Mouse (Mus musculus) embryo, embryonic 11.5 days (tissue): Measurements from ENCODE around the gene Utp18.
"Not testable (repeated sequence)": the region's sequence is repeated elsewhere in the genome, so short reads cannot be mapped to it uniquely, and the experiment has no call there.

Experiments
- DNase-seq: peaks from one replicate; pipeline ENCODE4 v3.0.0-alpha.2; 2012; ENCODE audit warnings: low read depth, low spot score

Utp18 gene

DNA sequence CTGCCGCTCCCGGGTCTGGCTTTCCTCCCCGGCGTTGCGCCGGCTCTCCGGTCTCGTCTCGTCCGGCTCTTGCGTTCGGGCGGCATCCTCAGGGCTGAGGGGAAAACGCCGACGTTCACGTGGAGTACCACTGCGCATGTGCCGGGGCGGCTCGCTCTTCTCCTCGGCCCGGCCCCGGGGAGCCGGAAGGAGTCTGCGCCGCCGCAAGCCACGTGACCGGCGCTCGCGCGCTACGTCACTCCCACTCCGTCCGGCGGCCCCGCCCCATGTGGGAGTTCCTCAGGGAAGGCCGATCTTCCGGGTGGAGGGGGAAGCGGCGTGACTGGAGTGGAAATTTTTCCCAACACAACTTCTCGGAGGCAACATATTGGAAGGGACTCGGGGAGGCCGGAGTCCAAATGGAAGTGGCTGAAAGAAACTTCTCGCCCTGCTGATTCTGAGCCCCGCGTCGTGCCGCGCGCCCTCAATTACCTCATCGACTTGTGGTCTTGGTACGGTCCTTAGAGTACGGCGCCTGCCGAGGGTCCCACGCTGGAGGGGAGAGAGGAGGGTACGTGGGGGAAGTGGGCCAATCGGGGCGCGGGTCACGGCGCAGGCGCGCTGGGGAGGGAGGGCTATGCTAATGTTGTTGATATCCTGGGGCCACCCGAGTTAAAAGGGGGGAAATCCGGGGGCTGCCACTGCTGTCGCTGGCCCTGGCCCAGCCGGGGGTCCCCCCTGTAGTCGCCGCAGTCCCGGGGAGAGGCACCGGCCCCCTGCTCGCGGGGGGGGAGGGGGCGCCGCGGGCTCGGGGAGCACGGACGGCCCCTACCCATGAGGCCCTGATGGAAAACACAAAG lies at the start of gene Utp18, which contains the start of gene Mbtd1:
Gene Utp18, minus strand, starts transcription at position 195 of the 839 bp plus-strand sequence.
Gene Mbtd1, plus strand, starts transcription at position 281 of the 839 bp plus-strand sequence.
- peak; percentile 95 for DNase-seq

DNA sequence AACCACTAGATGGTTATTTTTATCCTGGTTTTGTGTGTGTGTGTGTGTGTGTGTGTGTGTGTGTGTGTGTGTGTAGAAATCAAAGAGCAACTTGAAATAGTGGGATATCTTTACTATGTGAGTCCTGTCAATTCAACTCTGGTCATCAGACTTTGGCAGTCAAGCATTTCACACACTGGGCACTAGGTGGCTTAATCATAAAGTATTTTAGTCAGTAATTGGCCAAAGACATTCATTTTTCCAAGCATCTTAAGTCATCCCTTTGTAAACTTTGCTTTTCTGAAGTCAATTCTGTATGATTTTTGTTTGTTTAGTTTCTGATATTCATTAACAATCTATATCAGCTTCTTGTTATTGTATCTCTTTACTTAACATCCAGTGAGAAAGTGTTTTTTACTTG lies 43.5 kb upstream of the Utp18 start:
- no peak for DNase-seq

DNA sequence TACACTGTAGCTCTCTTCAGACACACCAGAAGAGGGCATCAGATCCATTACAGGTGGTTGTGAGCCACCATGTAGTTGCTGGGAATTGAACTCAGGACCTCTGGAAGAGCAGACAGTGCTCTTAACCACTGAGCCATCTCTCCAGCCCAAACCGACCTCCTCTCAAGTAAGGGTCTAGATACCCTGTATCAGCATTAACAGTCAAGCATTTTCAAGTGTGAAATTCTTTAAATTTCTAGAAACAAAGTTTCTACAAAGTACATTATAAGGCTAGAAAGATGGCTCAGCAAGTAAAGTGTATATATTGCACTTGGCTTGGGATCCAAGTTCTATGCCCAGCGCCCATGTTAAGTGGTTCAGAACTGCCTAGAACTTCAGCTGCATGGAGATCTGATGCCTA lies 29.5 kb upstream of the Utp18 start:
- not testable (repeated sequence) for DNase-seq

DNA sequence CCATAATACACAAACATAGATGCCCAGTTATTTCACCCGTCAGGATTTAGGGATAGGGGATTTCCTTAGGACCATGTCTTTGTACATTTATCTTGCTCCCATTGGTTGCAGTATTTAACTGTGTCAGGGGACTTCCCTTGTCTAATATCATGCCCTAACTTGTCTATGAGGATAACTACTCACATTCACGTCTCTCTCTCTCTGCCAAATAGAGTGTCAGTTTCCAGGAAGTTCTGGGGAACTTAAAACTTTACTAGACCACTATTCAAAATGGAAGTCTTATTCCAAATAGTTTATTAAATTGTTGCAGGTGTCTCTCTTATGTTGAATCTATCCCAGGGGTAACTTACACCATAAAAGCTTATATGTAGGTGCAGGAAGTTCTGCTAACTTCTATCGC lies 26.0 kb upstream of the Utp18 start:
- DNase-seq: no peak

DNA sequence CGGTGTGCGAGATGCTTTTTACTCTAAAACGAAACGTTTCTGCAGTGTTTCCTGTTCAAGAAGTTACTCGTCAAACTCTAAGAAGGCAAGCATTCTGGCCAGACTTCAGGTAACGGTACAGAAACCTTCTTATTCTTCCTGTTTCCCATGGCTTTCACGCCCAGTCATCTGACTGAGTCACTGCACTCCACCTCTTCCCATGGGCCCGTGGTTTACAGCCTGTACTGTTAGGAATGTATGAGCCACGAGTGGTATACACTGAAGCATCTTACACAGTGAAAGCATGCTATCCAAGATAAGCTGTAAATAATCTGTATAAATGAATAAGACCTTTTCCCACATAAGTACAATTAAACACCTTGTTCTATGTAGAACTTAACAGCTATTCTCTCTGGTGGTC lies 23.3 kb upstream of the Utp18 start:
- no peak for DNase-seq

DNA sequence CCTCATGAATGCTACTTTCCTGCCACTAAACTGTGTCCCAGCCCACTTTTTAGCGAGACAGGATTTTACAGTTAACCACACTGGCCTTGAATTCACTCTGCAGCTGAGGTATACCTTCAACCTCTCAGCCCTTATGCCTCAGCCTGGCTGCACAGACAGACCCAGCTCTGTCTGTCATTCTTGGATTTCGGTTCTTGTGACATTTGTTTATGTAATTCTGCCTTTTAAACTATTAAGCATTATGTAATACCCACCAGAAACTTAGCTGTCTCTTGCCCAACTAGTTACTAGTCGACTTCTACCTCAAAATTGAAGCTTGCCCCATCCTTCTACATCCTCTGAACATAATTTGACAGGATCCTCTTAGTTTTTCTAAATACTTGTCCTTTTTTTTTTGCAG lies 22.3 kb upstream of the Utp18 start:
- no peak for DNase-seq

DNA sequence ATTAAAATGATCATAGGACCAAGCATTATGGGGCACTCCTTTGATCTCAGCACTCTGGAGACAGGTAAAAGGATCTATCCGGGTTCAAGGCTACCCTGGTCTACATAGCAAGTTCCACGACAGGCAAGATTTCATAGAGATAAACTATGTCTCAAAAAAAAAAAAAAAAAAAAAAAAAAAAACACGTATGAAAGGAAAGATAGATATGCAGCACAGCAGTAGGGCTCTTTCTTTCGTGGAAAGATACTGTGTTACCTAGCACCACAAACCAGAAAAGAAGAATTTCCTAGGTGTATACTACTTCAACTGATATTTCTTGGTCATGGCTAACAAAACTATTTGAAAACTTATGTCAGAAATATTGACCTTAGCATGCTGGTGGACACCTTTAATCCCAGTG lies 21.3 kb upstream of the Utp18 start:
- no peak for DNase-seq

DNA sequence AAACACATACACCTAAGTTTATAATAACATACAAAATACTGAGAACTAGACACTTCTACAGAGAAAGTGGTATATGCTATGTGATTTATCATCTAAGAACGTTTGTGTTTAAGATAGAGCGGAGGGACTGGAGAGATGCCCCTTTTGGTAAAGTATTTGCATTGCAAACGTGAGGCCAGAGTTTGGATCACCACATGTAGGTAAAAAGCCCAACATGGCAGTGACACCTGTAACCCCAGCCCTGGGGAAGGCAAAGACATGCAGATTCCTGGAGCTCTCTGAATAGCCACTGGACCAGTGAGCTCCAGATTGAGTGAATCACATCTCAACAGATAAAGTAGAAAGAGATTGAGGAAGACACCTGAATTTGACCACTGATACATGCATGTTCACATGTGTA lies 12.2 kb upstream of the Utp18 start:
- no peak for DNase-seq

DNA sequence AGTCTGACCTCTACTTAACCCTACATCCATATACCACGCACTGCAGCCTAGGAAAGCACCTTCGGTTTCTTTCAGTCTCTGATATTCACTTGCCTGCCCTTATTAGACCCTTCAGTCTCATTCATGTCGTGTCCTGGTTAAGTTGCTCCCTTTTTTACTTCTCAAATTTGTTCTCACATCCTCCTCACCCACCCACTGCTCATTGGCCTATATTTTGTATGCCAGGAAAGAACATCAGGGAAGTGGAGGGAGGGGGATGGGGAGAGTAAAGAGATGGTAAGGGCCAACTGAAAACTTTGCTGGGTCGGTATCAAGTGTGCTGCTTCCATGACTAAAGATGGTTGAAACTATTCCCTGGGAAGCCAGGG lies 1.5 kb upstream of the Utp18 start:
- no peak for DNase-seq

DNA sequence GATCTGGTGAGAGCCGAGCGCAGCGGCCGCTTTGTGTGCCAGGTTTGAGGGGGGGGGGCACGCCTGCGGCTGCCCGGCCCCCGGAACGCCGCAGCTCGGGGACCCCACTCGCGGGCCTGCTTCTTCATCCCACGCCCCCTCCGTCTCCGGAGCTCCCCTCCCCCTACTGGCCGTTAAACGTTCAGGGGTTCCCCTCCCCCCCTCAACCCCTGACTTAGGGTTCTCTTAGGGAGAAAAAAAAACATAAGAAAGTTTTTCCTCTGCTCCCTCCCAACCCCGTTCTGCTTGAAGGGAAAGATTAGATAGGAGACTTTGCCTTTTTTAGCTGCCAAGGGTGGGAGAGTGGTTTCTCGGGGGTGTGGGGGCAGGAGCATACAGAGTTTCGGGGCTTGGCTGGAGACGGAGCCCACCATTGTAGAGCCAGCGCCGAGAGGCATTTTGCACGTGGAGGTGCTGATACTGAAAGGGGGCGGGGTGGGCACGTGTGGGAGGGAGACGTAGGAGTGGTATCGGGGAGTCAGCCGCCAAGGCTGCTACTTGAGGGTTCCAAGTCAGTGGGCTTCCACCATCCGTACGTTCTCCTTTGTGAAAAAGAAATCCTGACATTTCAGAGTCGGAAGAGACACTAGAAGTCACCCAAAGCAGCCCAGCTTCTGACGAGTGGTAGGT lies 979 bp upstream of the Utp18 start:
- DNase-seq: peak; percentile 30

DNA sequence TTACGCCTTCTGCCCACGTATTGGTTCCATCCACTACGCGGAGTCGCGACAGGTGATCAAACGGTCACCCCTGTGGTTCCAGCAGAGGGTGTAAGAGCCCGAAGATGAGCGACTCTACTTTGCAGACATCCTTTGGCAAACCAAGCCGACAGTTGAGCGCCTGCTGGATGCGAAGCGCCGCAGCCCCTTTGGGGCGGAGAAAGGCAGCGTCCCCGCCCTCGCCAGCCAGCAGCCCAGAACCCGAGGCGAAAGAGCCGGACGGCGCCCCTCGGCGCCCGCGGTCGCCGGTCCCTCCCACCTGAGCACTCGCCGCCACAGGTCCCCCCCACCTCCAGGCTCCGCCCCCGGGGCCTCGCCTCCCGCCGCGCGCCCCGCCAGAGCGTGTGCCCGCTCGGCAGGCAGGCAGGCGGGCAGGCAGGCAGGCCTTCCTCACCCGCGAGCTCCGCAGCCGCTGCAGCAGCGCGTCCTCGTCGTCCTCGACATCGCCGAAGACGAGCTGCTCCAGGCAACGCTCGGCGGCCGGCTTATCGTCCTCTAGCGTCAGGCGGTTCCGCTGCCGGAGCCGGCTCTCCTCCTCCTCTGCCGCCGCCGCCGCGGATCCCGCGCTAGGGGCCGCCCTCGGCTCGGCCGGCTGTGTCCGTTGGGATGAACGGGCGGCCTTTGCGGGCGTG lies 530 bp downstream of the Utp18 start:
- peak; percentile 47 for DNase-seq

DNA sequence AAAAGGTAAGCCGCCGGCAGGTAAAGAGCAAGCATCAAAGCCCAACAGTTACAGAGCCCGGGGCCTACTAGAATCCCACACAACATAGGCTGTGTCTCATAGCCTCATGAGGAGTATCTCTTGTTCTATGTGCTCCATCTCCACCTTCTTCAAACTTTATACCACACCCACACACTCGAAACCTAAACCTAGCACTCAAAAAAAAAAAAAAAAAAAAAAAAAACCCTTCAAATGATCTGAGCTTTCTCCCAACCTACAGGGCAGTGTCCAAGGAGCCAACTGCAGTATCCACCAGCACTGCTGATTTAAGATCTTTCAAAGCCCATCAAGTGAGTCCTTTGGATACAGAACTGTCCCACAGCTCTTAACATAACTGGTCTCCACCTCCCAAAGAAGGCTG lies 1.5 kb downstream of the Utp18 start:
- DNase-seq: no peak

DNA sequence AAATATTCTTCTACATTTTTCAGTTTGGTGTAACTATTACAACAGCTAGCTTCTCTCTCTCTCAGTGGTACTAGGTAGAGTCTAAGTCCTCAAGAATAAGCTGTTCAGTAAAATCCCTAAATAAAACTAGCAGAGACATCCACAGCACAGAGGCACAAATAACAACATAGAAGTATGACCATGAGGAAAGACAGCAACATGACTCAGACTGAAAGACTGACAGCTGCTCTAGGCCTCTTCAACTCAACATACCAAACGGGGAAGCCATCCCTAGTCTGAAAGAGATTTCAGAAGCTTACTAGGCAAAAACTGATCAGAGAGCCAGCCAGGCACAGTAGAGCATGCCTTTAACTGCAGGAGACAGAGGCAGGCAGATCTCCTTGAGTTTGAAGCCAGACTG lies 22.9 kb downstream of the Utp18 start:
- no peak for DNase-seq

DNA sequence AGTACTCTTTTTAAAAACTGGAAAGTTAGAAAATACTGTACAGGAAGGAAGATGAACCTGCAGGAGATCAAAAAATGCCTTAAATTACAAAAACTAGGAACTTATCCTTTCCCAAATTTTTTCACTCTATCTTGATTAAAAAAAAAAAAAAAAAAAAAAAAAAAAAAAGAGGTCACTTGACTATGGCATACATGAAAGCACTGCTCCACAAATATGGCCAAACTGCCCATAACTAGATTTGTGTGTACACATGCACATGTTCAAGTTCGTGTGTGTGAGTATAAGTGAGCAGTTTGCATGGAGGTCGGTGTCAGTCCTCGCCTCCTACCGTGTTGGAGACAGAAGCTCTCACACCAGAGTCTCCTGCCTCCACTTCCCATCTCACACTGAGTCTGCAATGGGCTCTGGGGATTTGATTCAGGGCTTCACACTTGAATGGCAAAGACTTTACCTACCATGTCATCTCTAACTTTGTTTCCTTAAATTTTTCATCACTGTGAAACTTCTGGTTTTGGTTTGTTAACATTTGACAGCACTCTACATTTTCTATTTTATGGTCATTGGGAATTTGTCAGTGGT lies 23.4 kb downstream of the Utp18 start:
- no peak for DNase-seq

DNA sequence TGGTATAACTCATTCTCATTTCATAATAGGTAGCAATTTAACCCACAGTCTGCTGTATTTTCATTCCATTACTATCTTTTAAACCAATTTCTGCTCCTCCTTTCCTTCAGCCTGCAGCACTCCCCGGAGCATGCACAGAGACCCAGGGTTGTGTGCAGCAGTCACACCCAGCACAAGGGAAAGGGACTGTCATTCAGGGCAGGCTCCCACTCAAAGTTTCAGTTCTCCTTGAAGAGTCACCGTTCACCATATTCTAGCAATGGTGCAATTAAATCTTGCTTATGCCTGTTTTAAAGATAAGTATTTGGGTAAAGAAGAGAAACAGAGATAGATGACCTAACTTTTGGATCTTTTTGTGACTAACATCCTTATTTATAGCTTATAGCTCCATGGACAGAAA lies 24.4 kb downstream of the Utp18 start:
- no peak for DNase-seq

DNA sequence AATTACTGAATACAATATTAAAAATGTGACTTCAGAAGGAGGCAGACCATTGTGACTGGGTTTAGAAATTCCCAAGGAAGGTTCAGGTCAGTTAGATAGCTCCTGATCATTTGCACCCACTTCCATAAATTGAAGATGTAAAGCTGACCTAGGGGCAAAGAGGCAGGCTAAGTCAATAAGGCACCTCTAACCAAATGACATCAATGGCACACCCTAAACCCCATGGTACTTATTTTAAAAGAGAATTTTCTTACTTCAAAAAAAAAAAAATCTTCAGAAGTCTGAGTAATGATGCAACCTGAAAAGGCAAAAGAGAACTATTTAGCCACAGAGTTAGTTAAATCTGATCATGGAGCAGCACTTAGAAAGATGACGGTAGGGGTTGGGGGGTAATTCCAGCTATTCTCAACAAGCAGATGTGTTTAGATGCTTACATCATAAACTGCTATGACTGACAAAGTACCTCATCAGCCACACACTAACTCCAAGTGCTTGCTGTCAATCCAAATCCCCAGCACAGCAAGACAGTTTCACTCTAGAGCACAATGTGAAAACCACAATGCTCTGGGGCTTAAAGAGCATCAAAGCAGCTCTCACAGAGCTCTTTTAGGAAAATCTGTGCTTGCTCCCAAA lies 24.9 kb downstream of the Utp18 start:
- DNase-seq: no peak

DNA sequence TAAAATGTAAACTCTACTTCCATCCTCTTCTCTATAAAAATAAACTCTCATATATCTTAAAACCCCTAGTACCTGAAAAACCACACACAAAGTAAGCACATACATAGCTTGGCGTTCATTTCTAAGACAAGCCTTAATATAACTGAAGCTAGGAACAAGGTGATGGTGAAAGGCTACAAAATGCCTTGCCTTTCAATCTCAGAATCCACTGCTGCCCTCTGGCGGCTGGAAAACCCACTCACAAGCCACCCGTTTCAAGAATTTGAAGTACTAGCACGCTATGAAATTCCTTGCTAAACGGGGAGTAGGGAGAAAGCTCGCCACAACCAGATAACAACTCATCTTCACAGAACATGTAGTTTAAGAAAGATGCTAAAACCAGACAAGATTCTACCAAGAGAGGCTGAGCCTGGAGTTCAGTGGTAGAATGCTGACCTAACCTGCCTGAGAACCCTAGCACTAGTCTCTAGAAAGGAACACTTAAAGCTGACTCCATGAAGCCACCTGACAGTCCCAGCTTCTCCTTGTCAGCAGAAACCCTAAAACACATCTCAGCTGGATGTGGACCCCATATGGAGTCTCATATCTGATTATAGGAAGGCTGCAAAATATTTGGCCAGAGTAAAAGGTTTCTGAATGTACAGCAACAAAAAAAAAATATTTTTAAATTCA lies 29.1 kb downstream of the Utp18 start:
- peak; percentile 66 for DNase-seq

DNA sequence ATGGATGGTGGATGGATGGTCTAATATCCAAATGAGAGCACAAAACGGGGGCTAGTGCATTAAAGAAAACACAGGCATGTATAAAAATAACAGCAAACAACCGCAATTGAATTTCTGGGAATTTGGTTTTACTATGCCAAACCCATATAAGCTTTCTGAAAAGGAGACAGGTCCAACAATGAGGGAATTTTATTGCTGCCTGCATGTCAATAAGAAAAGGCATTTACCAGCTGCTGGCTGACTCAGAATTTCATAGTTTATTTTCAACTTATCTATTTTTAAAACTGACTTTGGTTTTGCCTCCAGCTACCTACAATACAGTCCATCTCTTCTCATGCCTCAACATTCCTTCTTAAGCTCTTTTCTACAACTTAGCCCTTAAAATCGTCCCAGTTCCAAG lies 33.0 kb downstream of the Utp18 start:
- no peak for DNase-seq

DNA sequence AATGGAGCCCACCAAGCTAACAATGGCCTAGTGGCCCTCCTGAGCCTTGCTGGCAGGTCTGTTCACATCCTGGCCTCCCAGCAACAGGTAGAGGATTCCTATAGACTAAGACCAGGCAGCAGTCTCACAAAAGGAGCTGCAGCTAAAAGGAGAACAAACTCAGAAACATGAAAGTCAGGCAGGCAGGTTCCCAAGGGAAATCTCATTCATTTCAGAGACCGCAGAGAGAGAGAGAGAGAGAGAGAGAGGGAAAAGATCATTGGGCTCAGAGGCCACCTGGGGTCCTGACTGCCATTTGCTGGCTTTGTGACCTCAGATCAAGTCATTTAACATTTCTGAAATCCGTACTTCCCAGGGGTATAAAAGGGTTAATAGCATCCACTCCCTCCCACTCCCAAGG lies 38.2 kb downstream of the Utp18 start:
- DNase-seq: no peak

DNA sequence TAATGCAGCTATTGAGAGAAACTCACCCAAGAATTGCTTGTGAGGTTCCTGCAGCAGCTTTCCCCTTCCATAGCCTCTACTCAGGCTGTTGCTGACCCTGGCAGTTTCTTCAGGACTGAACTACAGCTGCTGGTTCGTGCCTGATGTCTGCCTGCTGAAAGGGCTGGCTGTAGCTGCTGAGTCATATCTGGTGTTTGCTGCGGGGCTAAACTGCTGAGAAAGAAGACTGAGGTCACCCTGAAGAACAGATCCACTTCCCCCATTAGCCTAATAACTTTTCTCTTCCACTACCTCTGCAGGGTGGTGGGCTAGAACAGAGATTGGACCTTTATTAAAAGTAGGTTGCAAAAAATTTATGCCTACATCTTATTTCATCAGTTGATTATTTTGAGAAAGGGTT lies 49.8 kb downstream of the Utp18 start:
- no peak for DNase-seq

DNA sequence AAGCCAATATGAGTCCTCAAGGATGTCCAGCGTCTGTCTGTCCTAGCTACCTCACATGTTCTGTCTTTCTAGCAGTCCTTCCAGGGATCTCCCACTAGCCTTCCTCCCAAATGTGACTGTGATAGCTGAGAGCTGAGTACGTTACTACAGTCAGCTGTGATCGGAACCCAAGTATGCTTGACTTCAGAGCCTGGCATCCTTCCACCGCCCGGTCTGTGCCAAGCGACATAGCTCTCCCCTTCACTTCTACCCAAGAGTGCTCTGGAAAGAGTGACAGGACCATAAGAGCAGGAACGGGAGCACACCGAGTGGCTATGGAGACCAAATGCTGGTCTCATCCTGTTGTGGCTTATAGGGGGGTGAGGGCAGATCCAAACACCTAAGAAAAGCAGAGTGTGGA lies 55.6 kb downstream of the Utp18 start:
- no peak for DNase-seq
